Mouse (Mus musculus) kidney, adult 9 months (tissue): ENCODE measurements around the gene Myo18a.
"Not testable (repeated sequence)": the region's sequence is repeated elsewhere in the genome, so short reads cannot be mapped to it uniquely, and the experiment has no call there.

ENCODE experiments used
- DNase-seq: peaks from one replicate; pipeline ENCODE4 v3.0.0; 2022

Gene Myo18a

DNA sequence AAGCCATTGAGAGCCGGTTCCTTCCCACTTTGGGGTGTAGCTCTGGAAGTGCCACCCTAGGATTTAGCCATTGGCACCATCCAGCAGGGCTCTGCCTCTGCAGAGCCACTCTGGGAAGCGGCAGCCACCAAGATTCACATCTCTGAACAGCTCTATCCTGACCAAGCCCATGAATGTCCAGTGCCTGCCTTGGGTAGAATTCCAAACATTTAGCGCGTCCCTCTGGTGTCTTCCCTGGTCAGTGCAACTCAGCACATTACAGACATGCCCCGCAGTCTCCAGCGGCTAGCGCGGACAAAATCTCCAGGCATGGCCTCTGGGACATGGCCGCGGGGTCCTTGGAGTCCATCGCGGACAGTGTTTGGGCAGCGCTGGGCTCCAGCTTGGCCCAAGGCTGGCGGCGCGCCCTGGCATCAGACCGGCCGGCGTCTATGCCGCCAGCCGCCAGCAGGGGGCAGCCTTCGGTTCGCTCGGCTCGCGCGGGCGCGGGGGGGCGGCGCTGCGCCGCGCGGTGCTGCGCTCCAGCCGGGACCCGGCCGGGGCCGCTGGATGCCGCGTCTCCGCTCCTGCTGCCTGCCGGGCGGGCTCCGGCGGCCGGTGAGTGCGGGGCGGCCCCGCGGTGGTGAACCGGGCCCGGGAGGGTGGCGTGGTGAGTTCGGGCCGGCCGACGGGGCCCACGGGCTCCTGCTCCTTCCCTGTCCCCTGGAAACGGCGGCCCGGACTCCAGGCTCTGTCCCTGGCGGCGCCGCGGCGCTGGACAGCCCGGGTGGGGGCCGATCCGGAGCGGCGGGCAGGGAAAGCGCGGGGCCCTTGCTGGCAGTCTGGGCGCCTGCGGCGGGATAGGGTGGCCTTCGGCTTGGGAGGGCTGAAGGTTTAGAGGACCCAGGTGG, at the start of gene Myo18a:
Gene Myo18a, plus strand, starts transcription at position 464 of the 890 bp plus-strand sequence.
- peak; percentile 79 for DNase-seq

DNA sequence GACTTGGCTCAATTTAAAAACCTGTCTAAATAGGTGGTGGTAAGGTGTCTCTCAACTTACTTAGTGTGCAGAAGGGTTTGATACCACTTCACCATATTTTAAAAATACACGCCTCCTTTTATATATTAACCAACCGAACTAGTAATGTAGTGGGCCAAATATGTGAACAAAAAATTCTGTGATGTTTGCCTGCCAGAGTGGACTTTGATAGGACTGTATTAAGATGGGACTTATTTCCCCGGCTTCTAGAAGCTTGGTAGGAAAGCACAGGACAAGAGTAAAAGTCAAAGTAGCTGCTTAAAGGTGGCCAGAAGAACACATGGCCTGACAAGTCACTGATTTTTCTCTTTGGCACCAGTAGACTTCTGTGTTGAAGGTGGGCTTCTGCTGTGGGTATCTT, 49.3 kb upstream of the Myo18a start:
- DNase-seq, result peak; percentile 63

DNA sequence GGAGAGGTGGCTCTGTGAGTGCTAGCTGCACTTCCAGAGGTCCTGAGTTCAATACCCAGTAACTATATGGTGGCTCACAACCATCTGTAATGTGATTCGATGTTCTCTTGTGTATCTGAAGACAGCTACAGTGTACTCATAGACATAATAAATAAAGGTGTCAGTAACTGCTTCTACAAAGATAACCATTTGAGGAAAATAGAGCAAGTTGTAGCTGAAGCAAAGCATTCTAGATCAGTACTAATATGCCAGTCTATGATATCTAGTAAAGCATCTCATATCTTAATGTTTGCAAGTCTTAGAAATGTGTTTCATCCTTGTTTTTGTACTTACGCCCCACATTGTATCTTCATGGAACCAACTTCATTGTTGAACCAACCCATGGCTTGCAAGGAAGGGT, 44.0 kb upstream of the Myo18a start:
- DNase-seq, result no peak

DNA sequence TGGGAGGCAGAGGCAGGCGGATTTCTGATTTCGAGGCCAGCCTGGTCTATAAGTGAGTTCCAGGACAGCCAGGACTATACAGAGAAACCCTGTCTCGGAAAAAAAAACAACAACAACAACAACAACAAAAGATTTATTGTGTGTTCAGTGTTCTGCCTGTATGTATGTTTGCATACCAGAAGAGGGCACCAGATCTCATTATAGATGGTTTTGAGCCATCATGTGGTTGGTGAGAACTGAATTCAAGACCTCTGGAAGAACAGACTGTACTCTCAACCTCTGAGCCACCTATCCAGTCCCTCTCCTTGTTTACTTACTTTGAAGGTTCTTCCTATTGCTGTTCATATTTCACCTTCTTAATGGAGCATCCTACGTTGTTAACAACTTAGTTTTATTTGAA, 41.7 kb upstream of the Myo18a start:
- DNase-seq, result no peak

DNA sequence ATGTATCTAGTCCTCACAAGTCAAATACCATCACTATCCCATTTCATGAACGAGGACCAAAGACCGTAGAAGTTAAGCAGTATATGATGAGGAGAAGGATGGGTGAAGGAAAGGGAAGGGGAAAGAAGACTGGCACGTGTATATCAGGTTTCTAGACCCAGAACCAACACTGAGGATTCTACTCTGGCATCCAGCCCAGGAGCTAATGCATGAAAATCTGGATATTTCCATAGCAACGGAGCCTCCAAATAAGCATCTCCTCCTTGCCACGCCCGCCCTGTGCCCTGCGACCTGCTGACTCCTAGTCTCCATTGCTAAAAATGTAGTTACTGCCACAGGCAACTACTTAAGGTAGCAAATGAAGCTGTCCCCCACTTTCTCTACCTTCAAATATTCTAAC, 38.3 kb upstream of the Myo18a start:
- no peak for DNase-seq

DNA sequence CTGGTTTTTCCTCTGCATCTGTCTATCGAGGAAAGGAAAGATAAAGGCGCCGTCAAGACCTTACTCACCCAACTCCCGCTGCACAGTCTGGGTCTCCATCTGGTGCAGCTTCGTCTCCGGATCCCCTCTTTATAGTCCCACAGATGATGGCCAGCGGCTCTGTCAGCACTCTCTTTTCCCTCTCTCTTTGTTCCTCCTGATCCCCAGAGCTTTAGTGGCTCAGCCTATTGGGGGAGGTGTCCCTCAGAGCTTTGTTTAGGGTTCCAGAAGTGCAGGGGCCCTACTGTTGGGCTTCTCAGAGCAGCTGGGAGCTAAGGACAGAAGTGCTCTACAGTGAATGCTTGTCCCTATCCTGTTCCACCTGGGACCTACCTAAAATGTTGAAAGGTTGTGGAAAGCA, 37.9 kb upstream of the Myo18a start, which contains the start of gene Cryba1:
Gene Cryba1, minus strand, starts transcription at position 101 of the 400 bp plus-strand sequence.
- no peak for DNase-seq

DNA sequence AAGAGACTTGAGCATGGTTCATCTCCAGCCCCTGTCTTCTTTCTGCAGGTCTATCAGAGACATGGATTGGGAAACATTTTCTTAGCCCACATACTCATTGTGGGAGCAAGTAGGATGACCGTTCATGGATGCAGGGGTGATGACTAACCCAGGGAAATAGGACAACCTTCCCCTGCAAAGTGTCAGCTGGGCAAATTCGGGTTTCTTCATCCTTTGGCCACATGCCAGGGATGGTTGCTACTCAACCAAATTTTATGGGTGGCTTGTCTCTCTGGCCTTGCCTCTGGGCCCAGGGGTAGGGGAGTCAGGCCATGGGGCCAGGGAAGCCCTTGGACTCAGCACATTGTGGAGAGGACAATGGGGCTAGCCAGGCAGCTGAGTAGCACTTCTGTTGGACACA, 34.5 kb upstream of the Myo18a start:
- DNase-seq, result no peak

DNA sequence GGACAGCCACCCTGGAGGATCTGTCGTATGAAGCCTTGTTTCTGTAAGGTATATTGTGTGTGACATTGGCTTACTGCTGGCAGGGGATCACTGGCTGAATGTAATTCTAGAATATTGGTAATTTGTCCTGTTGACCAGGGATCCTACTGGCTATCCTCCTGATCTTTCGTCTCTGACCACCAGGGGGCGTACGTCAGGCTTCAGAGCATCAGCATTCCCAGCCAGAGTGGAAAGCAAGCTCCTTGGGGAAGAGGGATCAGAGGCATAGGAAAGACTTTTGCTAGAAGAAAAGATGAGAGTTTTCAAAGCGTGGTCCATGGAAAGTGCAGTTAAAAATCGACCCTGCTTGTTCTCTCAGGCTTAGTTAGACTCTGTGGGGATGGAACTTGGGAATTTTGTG, 25.8 kb upstream of the Myo18a start:
- DNase-seq, result peak; percentile 91

DNA sequence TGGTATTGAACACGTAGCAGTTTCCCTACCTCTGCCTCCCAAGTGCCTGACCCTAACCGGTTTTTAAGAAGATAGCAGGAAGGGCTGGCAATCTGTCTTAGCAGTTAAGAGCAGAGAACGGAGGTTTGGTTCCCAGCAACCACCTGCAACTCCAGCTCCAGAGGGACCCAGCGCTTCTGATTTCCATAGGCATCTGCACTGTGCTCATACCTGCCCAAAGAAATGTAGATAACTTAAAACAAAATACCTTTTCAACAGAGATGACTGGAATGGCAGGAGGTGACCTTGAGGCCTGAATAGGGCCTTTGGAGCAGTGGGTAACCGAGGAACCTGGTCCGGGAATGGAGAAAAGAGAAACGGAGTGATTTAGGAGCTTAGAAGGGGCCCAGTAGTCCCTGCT, 24.5 kb upstream of the Myo18a start:
- DNase-seq, result no peak

DNA sequence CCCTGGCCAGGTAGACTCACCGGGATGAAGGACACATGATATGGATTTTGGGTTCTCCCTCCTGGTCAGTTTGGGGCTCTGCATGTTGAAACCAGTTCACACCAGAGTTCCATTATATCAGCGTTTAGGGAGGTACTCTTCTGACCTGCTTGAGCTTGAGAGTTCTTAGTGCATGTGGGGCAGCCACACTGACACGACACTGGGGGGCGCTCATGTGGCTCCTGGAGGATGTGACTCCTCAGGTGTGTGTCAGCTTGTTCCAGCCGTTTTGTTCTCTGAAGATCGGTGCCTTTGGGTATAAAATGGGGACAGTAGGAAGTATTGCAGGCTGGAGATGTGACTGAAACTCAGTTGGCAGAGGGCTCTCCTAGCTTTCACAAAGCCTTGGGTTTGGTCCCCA, 19.1 kb upstream of the Myo18a start:
- peak; percentile 65 for DNase-seq

DNA sequence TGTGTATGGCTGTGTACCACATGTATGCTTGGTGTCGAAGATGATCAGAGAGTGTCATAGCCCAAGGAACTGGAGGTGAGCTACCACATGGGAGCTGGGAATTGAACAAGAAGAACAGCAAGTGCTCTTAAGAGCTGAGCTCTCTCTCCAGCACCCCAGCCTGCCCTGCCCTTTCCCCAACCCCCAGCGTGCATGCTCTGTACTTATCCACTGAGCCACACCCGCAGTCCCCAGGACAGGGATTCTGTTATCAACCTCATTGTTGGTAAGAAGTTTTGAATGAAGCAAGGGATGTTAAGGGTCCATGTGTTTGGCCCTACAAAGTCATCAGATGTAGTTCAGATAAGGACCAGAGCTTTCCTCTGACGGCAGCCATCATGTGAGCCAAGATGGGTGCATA, 16.4 kb upstream of the Myo18a start:
- no peak for DNase-seq

DNA sequence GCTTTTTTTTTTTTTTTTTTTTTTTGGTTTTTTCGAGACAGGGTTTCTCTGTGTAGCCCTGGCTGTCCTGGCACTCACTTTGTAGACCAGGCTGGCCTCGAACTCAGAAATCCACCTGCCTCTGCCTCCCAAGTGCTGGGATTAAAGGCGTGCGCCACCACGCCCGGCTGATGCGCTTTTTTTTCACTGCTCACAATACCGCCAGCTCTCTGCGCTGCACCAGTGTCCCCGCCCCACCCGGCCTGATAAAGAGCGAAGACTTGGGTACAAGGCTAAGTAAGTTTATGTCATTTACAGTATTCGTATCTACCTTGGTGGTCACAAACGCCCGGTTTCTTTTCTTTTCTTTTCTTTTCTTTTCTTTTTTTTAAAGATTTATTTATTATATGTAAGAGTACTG, 15.9 kb upstream of the Myo18a start:
- DNase-seq, result not testable (repeated sequence)

DNA sequence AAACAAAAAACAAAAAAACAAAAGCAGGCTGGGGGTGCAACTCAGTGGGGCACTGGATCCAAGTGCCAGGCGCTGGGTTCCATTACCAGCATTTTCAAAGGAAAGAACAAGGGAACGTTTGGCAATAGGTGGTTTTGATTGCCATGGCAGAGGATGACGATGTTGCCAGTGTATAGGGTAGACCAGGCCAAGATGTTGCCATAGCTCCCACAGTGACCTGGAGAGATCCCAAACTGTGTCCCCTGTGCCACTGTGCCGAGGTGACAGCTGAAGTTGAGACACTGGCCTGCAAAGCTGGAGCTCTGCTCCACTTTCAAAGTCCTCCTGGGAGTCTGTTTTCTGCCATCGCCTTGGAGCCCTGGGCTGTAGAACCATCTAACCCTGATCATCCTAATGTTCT, 14.1 kb upstream of the Myo18a start:
- DNase-seq, result no peak

DNA sequence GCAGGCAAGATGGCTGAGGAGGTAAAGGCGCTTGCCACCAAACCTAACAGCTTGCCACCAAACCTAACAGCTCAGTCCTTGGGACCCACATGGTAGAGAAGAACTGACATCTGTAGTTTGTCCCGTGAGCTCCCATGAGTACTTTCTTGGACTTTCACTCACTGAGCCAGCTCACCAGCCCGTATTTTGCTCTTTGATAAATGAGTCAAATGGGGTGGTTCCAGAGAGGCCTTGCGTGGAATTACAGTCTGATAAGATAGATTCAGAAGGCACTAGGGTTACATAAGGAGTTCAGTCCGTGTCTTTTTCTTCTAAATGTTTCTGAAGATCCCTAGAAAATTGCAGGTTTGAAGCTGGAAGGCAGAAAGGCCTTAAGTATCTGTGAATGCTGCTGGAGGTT, 10.5 kb upstream of the Myo18a start:
- no peak for DNase-seq

DNA sequence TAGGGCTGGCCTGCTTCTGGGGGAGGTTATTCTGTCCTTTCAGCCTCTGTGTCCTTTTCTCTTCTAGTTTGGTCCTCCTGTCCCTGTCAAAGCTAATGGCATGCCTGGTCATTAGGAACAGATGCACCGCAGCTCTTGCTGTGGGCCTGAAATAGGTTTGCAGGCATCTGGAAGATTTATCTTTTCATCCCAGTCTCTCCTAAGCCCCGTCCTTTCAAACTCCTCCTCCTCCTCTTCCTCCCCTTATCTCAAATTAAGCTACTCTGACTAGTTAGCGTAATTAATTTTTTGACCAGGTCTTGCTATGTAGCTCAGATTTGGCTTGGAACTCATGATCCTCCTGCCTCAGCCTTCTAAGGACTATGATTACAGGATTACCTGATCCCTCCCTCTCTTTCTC, 9.6 kb upstream of the Myo18a start:
- no peak for DNase-seq

DNA sequence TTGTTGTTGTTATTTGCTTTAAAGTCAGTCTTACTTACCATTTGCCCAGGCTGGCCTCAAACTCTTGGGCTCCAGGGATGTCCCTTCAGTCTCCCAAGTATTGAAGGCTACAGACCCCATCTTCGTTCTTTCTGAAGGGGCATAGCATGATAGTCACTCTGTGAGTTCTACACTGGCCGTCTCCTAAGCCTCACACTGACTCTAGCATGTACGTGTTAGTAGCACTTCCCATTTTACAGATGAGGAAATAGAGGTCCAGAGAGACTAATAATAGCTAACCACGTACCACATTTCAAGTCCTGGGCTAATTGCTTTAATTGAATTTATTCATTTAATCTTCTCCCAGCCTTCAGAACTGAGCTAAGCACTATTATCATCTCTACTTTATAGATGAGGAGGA, 3.0 kb upstream of the Myo18a start:
- no peak for DNase-seq

DNA sequence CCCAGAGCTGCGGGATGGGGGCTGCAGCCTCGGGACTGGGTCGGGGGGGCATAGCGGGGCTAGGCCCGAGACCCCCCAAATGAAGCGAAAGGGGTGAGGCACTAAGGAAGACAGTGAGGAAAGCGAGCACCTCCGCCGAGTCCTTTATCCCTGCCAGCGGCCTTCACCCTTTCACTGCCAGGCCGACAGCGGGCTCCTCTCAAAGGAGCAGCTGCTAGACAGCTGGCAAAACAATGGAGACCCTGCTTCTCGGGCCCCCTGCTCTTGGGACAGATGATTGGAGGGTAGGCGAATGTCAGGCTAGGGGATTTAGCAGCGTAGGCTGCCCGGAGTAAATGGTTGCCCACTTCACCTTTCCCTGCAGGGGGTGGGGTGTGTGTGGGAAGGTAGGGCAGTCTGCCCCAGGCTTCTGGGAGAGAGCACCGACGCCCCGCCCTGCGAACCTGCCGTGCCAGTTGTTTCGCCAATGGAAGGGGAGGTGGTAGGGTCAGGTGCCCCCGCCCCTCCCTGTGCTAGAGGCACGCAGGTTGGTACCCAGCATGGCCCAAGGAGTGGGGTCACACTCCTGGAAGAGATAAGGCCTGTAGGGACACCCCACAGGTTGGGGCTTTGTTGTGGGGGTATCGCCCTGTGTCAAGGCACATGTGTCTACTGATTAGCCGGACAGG, 761 bp downstream of the Myo18a start:
- peak; percentile 94 for DNase-seq

DNA sequence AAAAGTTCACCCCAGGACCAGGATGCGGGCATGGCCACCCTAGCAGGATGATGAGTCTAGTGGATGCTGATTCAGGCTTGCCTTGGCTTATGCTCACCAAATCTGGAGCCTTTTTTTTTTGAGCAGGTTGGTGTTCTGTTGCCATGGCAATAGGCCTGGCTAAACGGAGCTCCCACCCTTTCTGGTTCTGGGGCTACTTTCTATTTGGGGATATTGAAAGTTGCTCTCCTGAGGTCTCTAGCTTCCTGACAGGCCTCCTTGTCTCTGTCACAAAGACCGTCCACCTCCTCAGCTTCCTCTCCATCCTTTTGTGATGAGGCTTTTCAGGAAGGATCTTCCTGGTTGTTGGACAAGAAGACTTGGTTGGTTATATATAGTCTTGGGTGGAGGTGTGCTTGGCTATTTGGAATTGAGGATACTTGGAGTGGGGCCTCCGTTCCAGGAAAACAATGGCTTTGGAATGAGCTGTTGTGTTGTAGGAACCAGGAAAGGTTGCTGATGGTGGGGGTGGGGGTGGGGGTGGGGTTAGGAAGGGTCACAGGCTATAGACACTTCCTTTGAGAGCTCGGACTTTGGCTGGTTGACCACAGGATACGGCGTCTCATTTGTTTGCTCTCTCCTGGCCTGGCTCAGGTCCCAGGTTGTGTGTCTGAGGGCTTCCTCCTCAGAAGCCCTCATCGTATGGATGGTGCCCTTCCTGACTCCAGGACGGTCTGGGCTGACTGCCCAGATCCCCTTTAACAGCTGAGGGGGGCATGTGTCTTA, 1.8 kb downstream of the Myo18a start:
- peak; percentile 82 for DNase-seq

DNA sequence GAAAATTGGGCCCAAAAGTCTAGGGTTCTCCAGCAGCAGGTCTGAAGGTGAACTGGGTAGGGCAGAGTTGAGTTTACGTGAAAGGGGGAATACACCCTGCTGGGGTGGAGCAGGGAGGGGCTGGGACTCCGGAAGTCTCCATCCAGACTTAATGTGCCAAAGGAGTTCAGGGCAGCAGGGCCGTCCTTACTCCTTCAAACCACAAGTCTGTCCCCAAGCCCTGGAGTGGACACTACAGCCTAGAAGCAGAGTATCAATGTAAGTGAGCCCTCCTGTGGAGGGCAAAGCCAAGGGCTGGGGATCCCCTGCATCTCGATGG, 2.4 kb downstream of the Myo18a start:
- DNase-seq, result peak; percentile 69

DNA sequence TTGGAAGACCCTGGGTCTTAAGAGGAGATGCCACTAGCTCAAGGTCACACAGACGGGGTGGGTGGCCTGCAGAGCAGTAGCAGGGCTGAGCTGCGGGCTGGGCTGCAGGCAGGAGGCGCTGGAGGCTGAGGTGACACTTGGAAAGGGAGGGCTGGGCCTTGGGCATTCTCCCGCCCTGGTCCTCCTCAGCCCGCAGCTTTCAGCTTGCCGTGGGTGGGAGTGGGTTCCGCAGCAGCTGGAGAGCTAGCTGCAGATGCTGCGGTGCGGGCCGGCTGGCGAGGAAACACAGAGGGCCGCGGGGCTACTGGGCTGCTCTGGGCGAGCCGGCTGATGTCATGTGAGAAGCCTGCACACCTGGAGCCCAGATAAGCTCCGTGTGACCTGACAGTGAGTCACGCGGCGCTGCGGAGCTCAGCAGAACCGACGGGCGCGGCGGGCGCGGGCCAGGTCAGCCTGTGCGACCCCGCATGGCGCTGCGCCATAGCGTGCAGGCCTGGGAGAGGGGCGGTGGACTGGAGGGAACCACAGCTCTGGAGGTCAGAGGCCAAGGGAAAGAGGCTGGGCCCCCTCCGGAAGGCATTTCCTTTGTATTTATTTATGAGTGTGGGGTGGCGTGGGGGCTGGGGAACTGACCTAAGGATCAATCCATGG, 3.4 kb downstream of the Myo18a start:
- peak; percentile 75 for DNase-seq

DNA sequence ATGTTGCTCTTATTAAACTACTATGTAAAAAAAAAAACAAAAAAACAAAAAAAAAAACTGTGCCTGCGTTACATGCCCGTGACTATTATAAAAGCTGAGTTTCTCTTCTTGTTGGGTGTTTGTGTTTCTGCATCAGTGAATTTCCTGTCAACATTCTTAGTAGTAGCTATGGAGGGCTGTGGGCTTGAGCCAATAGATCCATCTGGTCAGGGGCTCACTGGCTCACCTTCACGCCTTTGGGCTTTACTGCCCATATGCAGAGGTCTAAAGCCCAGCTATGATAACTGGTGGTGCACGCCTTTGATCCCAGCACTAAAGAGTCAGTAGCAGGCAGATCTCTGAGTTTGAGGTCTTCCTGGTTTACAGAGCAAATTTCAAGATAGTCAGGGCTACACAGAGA, 6.5 kb downstream of the Myo18a start:
- no peak for DNase-seq

DNA sequence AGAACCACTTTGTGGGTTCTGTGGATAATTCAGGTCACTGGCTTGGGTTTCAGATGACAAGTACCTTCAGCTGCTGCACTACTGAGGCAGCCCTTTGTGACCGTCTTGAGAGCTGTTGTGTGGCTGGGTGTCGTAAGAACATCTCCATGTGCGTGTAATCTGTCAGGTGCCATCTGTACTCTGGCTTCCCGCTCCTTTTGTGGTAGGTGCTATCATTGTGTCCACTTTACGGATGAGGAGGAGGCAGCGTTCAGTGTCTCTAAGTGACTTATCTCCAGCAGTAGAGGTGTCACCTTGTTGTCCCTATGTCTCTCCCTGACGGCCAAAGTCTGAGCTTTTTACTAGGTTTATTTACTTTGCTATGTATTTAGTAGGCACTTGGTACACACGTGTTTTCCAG, 7.3 kb downstream of the Myo18a start:
- no peak for DNase-seq
